Mouse (Mus musculus) MN1 (cell line): ENCODE measurements around the gene Tmem94.
A peak's percentile ranks its signal among the peaks of the same experiment; 100 is the strongest.
"Not testable (repeated sequence)": the region's sequence is repeated elsewhere in the genome, so short reads cannot be mapped to it uniquely, and the experiment has no call there.

Source experiments
- DNase-seq: peaks from one replicate; pipeline ENCODE4 v3.0.0-alpha.2; 2016; ENCODE audit warnings: low spot score

The Tmem94 gene

GRCm38 (mm10) chr11:115765103-115765606 lies at the start of gene Tmem94:
Tmem94 (plus strand) TSS chr11:115765433.
- peak; percentile 99 for DNase-seq

- no peak for DNase-seq
Measured at GRCm38 (mm10) chr11:115716410-115717338, 48.6 kb upstream of the Tmem94 start.

- DNase-seq = no peak
Measured at GRCm38 (mm10) chr11:115717660-115718390, 47.4 kb upstream of the Tmem94 start.

- peak; percentile 81 for DNase-seq
Measured at GRCm38 (mm10) chr11:115722638-115723037, 42.6 kb upstream of the Tmem94 start.

- DNase-seq = no peak
Measured at GRCm38 (mm10) chr11:115723231-115723630, 42.0 kb upstream of the Tmem94 start.

- no peak for DNase-seq
Measured at GRCm38 (mm10) chr11:115734041-115734686, 31.1 kb upstream of the Tmem94 start.

- no peak for DNase-seq
Measured at GRCm38 (mm10) chr11:115737608-115738208, 27.5 kb upstream of the Tmem94 start.

- DNase-seq = no peak
Measured at GRCm38 (mm10) chr11:115738275-115738885, 26.9 kb upstream of the Tmem94 start.

GRCm38 (mm10) chr11:115741070-115741469 lies 24.2 kb upstream of the Tmem94 start:
- DNase-seq = no peak

- DNase-seq = no peak
Measured at GRCm38 (mm10) chr11:115742926-115743325, 22.3 kb upstream of the Tmem94 start.

- DNase-seq = no peak
Measured at GRCm38 (mm10) chr11:115744385-115744784, 20.8 kb upstream of the Tmem94 start.

- DNase-seq = no peak
Measured at GRCm38 (mm10) chr11:115746109-115746508, 19.1 kb upstream of the Tmem94 start.

- DNase-seq = no peak
Measured at GRCm38 (mm10) chr11:115746762-115747161, 18.5 kb upstream of the Tmem94 start.

GRCm38 (mm10) chr11:115747351-115747750 lies 17.9 kb upstream of the Tmem94 start:
- peak; percentile 21 for DNase-seq

- DNase-seq = no peak
Measured at GRCm38 (mm10) chr11:115749834-115750233, 15.4 kb upstream of the Tmem94 start.

GRCm38 (mm10) chr11:115751725-115752124 lies 13.5 kb upstream of the Tmem94 start:
- DNase-seq = no peak

- no peak for DNase-seq
Measured at GRCm38 (mm10) chr11:115752653-115753052, 12.6 kb upstream of the Tmem94 start.

GRCm38 (mm10) chr11:115753485-115753884 lies 11.7 kb upstream of the Tmem94 start:
- no peak for DNase-seq

GRCm38 (mm10) chr11:115762176-115762575 lies 3.1 kb upstream of the Tmem94 start:
- DNase-seq = not testable (repeated sequence)

- DNase-seq = peak; percentile 31
Measured at GRCm38 (mm10) chr11:115764698-115765097, 535 bp upstream of the Tmem94 start.

GRCm38 (mm10) chr11:115765607-115766141 lies 441 bp downstream of the Tmem94 start:
- DNase-seq = peak; percentile 46
